Mouse (Mus musculus): ENCODE data around the gene Rab1a. TPM values are rescaled to one million over a fixed set of nuclear protein-coding genes. Genes with fewer than 3 reads are reported as not detected.
"Not testable (repeated sequence)": the region's sequence is repeated elsewhere in the genome, so short reads cannot be mapped to it uniquely, and the experiment has no call there.

The Rab1a gene
- polyA plus RNA-seq, 1 experiment from 2014 or later, result 244 TPM

DNA sequence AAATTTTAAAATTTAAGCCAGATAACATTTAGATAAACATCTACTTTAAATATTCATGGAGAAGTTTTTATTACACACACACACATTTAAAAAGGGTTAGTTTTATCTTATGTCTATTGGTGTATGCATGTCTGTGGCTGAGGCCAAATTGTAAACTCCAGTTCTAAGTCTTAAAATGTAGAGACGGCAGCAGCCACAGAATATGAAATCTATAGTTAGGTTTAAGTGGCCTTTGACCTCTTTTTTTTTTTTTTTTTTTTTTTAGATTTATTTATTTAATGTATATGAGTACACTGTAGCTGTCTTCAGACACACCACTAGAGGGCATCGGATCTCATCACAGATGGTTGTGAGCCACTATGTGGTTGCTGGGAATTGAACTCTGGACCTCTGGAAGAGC lies 6.4 kb downstream of the Rab1a start:
- H3K9ac ChIP-seq (ENCODE audit: low read depth, low read length), result no peak overlapping the region
- H3K4me1 ChIP-seq (ENCODE audit: control insufficient read depth, insufficient read depth, low read length), result peaks cover 23% of the 10 kb centered on the region; the same call in 1 of the 2 replicates
- H3K27ac ChIP-seq (ENCODE audit: low read depth, low read length), result no peak overlapping the region
- no peak overlapping the region for H3K4me2 ChIP-seq (replicated peaks; ENCODE audit: low read depth, low read length)
- no peak for ATAC-seq (ENCODE audit: low FRiP score, low TSS enrichment)
- H3K9me3 ChIP-seq (ENCODE audit: control insufficient read depth, low read length), result no peaks in the 10 kb centered on the region
- no peak overlapping the region for H3K4me3 ChIP-seq (ENCODE audit: low read length)
- no peaks in the 10 kb centered on the region; the same call in 1 of the 2 replicates for H3K36me3 ChIP-seq (ENCODE audit: control insufficient read depth, insufficient read depth, low read length)
- H3K27me3 ChIP-seq (ENCODE audit: control insufficient read depth, insufficient read depth, low read length), result no peaks in the 10 kb centered on the region
- 81% methylated on average over 2 of the region's 2 CpGs for WGBS

GRCm38 (mm10) chr11:20211838-20212237 lies 10.6 kb downstream of the Rab1a start:
- H3K36me3 ChIP-seq (ENCODE audit: control insufficient read depth, insufficient read depth, low read length), result peaks cover 11% of the 10 kb centered on the region; the same call in 1 of the 2 replicates
- H3K27ac ChIP-seq (ENCODE audit: low read depth, low read length), result no peak overlapping the region
- H3K9me3 ChIP-seq (ENCODE audit: control insufficient read depth, low read length), result no peaks in the 10 kb centered on the region
- no peak for ATAC-seq (ENCODE audit: low FRiP score, low TSS enrichment)
- 0 out of 2 replicates have a peak, but pooled peaks cover 4% of the 10 kb centered on the region for H3K4me1 ChIP-seq (ENCODE audit: control insufficient read depth, insufficient read depth, low read length)
- H3K4me3 ChIP-seq (ENCODE audit: low read length), result no peak overlapping the region
- H3K9ac ChIP-seq (ENCODE audit: low read depth, low read length), result no peak overlapping the region
- H3K27me3 ChIP-seq (ENCODE audit: control insufficient read depth, insufficient read depth, low read length), result no peaks in the 10 kb centered on the region
- 76% methylated on average over 2 of the region's 2 CpGs for WGBS
- H3K4me2 ChIP-seq (replicated peaks; ENCODE audit: low read depth, low read length), result no peak overlapping the region

GRCm38 (mm10) chr11:20214779-20215178 lies 13.5 kb downstream of the Rab1a start:
- peaks cover 32% of the 10 kb centered on the region for H3K36me3 ChIP-seq (ENCODE audit: control insufficient read depth, insufficient read depth, low read length)
- H3K4me1 ChIP-seq (ENCODE audit: control insufficient read depth, insufficient read depth, low read length), result 0 out of 2 replicates have a peak, but pooled peaks cover 4% of the 10 kb centered on the region
- H3K9me3 ChIP-seq (ENCODE audit: control insufficient read depth, low read length), result no peaks in the 10 kb centered on the region
- no peak for ATAC-seq (ENCODE audit: low FRiP score, low TSS enrichment)
- no peak overlapping the region for H3K9ac ChIP-seq (ENCODE audit: low read depth, low read length)
- no peak overlapping the region for H3K27ac ChIP-seq (ENCODE audit: low read depth, low read length)
- H3K4me2 ChIP-seq (replicated peaks; ENCODE audit: low read depth, low read length), result no peak overlapping the region
- no peak overlapping the region for H3K4me3 ChIP-seq (ENCODE audit: low read length)
- 90% methylated on average over 1 of the region's 1 CpGs for WGBS
- H3K27me3 ChIP-seq (ENCODE audit: control insufficient read depth, insufficient read depth, low read length), result no peaks in the 10 kb centered on the region

- WGBS, result 90% methylated on average over 4 of the region's 4 CpGs
- H3K9ac ChIP-seq (ENCODE audit: low read depth, low read length), result no peak overlapping the region
- H3K27ac ChIP-seq (ENCODE audit: low read depth, low read length), result no peak overlapping the region
- H3K27me3 ChIP-seq (ENCODE audit: control insufficient read depth, insufficient read depth, low read length), result no peaks in the 10 kb centered on the region
- H3K4me1 ChIP-seq (ENCODE audit: control insufficient read depth, insufficient read depth, low read length), result no peaks in the 10 kb centered on the region
- peaks cover 44% of the 10 kb centered on the region for H3K36me3 ChIP-seq (ENCODE audit: control insufficient read depth, insufficient read depth, low read length)
- ATAC-seq (ENCODE audit: low FRiP score, low TSS enrichment), result no peak
- no peak overlapping the region for H3K4me2 ChIP-seq (replicated peaks; ENCODE audit: low read depth, low read length)
- H3K4me3 ChIP-seq (ENCODE audit: low read length), result no peak overlapping the region
- H3K9me3 ChIP-seq (ENCODE audit: control insufficient read depth, low read length), result no peaks in the 10 kb centered on the region
Observed at GRCm38 (mm10) chr11:20216415-20216814, 15.2 kb downstream of the Rab1a start.

GRCm38 (mm10) chr11:20217227-20217626 lies 16.0 kb downstream of the Rab1a start:
- Histone ChIP-seq H3K36me3 (ENCODE audit: control insufficient read depth, insufficient read depth, low read length) (peaks cover 48% of the 10 kb centered on the region), H3K4me2 (replicated peaks; ENCODE audit: low read depth, low read length) (no peak overlapping the region), H3K4me1 (ENCODE audit: control insufficient read depth, insufficient read depth, low read length) (no peaks in the 10 kb centered on the region), H3K4me3 (ENCODE audit: low read length) (no peak overlapping the region), H3K9ac (ENCODE audit: low read depth, low read length) (no peak overlapping the region), H3K27me3 (ENCODE audit: control insufficient read depth, insufficient read depth, low read length) (no peaks in the 10 kb centered on the region), H3K9me3 (ENCODE audit: control insufficient read depth, low read length) (no peaks in the 10 kb centered on the region), H3K27ac (ENCODE audit: low read depth, low read length) (no peak overlapping the region)
- WGBS, result 97% methylated on average over 1 of the region's 1 CpGs
- ATAC-seq (ENCODE audit: low FRiP score, low TSS enrichment), result no peak

- not testable (repeated sequence) for ATAC-seq (ENCODE audit: low FRiP score, low TSS enrichment); H3K4me2 ChIP-seq (replicated peaks; ENCODE audit: low read depth, low read length); H3K4me1 ChIP-seq (ENCODE audit: control insufficient read depth, insufficient read depth, low read length); H3K9ac ChIP-seq (ENCODE audit: low read depth, low read length); H3K27ac ChIP-seq (ENCODE audit: low read depth, low read length); H3K4me3 ChIP-seq (ENCODE audit: low read length); H3K27me3 ChIP-seq (ENCODE audit: control insufficient read depth, insufficient read depth, low read length); H3K9me3 ChIP-seq (ENCODE audit: control insufficient read depth, low read length)
- 60% methylated on average over 1 of the region's 1 CpGs for WGBS
- peaks cover 74% of the 10 kb centered on the region for H3K36me3 ChIP-seq (ENCODE audit: control insufficient read depth, insufficient read depth, low read length)
Observed at GRCm38 (mm10) chr11:20221671-20222070, 20.4 kb downstream of the Rab1a start.

DNA sequence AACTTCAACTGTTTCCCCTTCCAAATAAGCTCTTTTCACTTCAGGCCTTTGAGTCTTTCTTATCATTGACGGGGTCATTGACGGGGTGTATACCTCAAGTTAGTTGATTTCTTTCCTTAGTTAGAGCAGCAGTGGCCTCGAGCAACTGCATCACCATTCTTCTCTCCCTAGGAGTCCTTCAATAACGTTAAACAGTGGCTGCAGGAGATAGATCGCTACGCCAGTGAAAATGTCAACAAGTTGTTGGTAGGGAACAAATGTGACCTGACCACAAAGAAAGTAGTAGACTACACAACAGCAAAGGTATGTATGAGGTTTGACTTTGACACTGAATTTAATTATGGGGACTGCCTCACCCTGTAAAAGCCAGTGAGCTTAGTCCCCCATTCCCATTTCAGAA lies 23.0 kb downstream of the Rab1a start:
- Histone ChIP-seq H3K36me3 (ENCODE audit: control insufficient read depth, insufficient read depth, low read length) (peaks cover 73% of the 10 kb centered on the region), H3K4me3 (ENCODE audit: low read length) (no peak overlapping the region), H3K4me1 (ENCODE audit: control insufficient read depth, insufficient read depth, low read length) (no peaks in the 10 kb centered on the region), H3K9ac (ENCODE audit: low read depth, low read length) (no peak overlapping the region), H3K4me2 (replicated peaks; ENCODE audit: low read depth, low read length) (no peak overlapping the region), H3K27me3 (ENCODE audit: control insufficient read depth, insufficient read depth, low read length) (no peaks in the 10 kb centered on the region), H3K27ac (ENCODE audit: low read depth, low read length) (no peak overlapping the region), H3K9me3 (ENCODE audit: control insufficient read depth, low read length) (no peaks in the 10 kb centered on the region)
- WGBS, result 85% methylated on average over 6 of the region's 6 CpGs
- no peak for ATAC-seq (ENCODE audit: low FRiP score, low TSS enrichment)

DNA sequence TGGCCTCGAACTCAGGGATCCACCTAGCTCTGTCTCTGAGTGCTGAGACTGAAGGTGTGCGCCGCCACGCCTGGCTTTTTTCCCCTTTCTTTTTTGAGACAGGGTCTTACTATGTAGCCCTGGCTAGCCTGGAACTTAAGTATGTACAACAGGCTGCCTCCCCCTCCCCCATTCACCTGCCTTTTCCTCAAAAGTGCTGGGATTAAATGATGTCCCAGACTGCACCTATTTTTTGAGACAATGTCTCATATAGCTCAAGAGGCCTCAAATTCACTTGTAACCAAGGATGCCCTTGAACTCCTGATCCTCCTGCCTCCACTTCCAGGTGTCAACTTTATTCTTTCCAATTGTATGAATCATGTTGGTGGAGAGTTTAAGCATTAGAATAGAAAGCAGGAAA lies 24.7 kb downstream of the Rab1a start:
- 98% methylated on average over 4 of the region's 4 CpGs for WGBS
- no peak overlapping the region for H3K9ac ChIP-seq (ENCODE audit: low read depth, low read length)

GRCm38 (mm10) chr11:20228666-20229065 lies 27.4 kb downstream of the Rab1a start:
- Histone ChIP-seq H3K4me3 (ENCODE audit: low read length) (no peak overlapping the region), H3K27me3 (ENCODE audit: control insufficient read depth, insufficient read depth, low read length) (no peaks in the 10 kb centered on the region), H3K4me1 (ENCODE audit: control insufficient read depth, insufficient read depth, low read length) (no peaks in the 10 kb centered on the region), H3K4me2 (replicated peaks; ENCODE audit: low read depth, low read length) (no peak overlapping the region), H3K36me3 (ENCODE audit: control insufficient read depth, insufficient read depth, low read length) (peaks cover 77% of the 10 kb centered on the region), H3K27ac (ENCODE audit: low read depth, low read length) (no peak overlapping the region), H3K9me3 (ENCODE audit: control insufficient read depth, low read length) (no peaks in the 10 kb centered on the region), H3K9ac (ENCODE audit: low read depth, low read length) (no peak overlapping the region)
- ATAC-seq (ENCODE audit: low FRiP score, low TSS enrichment), result no peak
- 70% methylated on average over 5 of the region's 5 CpGs for WGBS

More for the DNA sequence above, 24.7 kb downstream of the Rab1a start:
- Histone ChIP-seq H3K4me1 (ENCODE audit: control insufficient read depth, insufficient read depth, low read length) (no peaks in the 10 kb centered on the region), H3K4me3 (ENCODE audit: low read length) (no peak overlapping the region), H3K27ac (ENCODE audit: low read depth, low read length) (no peak overlapping the region), H3K36me3 (ENCODE audit: control insufficient read depth, insufficient read depth, low read length) (peaks cover 78% of the 10 kb centered on the region), H3K27me3 (ENCODE audit: control insufficient read depth, insufficient read depth, low read length) (no peaks in the 10 kb centered on the region), H3K9me3 (ENCODE audit: control insufficient read depth, low read length) (no peaks in the 10 kb centered on the region), H3K4me2 (replicated peaks; ENCODE audit: low read depth, low read length) (no peak overlapping the region)
- no peak for ATAC-seq (ENCODE audit: low FRiP score, low TSS enrichment)
